Mouse (Mus musculus) central nervous system, embryonic 14 days (tissue): ENCODE data around the gene Vsig10. TPM values are rescaled to one million over a fixed set of nuclear protein-coding genes. Genes with fewer than 3 reads are reported as not detected.

Experiments used
- polyA plus RNA-seq: library from polyadenylated mRNA; depleted of rRNA; stranded (reverse); fragments of >200 nt; gene quantifications from 2 replicates; pipeline ENCODE4 v1.2.3, GENCODE M21; 2012; rRNA removed

Gene Vsig10
- polyA plus RNA-seq, result 2.6 and 4.3 TPM in 2 replicates

GRCm38 (mm10) chr5:117318741-117319629 is at the start of gene Vsig10:
Gene Vsig10, plus strand, starts transcription at chr5:117319083.

GRCm38 (mm10) chr5:117286831-117287822 is 31.8 kb upstream of the Vsig10 start, which contains the start of gene Pebp1:
Gene Pebp1, minus strand, starts transcription at chr5:117287625.

DNA sequence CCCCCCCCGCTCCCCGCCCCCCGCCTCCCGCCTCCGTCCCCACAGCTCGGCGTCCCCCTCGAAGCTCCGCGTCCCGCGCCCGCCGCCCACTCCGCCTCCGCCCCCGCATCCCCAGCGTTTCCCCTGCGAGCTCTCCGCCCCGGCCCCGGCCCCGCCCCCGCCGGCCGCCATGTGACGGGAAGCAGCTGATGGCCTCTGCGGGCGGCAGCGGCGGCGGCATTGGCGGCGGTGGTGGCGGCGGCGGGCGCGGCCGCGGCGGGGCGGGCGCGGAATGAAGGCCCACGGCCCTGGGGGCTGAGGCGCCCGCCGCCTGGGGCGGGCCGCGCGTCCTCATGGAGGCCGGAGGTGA is 38.2 kb downstream of the Vsig10 start, which contains the start of gene Wsb2:
Gene Wsb2, plus strand, starts transcription at position 176 of the 349 bp plus-strand sequence.

DNA sequence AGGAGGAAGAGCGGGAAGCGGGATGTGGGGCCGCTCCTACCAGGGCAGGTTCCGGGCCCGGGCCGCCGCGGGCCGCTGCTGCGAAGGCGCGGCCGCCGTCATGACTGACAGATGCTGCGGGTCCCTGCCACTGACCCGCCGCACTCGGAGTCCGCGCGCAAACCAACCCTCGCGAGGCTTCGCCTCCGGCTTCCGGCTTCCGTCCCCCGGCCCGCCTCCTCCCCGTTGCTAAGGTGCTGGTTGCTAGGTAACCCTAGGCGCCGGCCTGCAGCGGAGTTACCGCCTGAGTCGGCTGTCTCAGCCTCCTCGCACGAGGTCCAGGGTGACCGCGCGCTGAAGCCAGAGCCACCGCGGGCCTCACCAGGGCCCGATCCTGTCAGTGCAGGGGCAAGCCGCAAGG is 70.0 kb downstream of the Vsig10 start, which contains the start of gene Rfc5:
Gene Rfc5, minus strand, starts transcription at position 171 of the 400 bp plus-strand sequence.

Other genes with a start within 250 kb of the Vsig10 start
- 92.0 and 100 TPM in 2 replicates for gene Suds3, start 203.0 kb upstream of the Vsig10 start, polyA plus RNA-seq
- gene Taok3, start 199.0 kb upstream of the Vsig10 start, polyA plus RNA-seq, result 29.4 and 29.9 TPM in 2 replicates
- gene Pebp1, start 31.5 kb upstream of the Vsig10 start, polyA plus RNA-seq, result 790 and 809 TPM in 2 replicates
- 185 and 195 TPM in 2 replicates for gene Wsb2, start 38.2 kb downstream of the Vsig10 start, polyA plus RNA-seq
- 34.3 and 38.8 TPM in 2 replicates for gene Rfc5, start 70.0 kb downstream of the Vsig10 start, polyA plus RNA-seq
- gene Ksr2, start 94.9 kb downstream of the Vsig10 start, polyA plus RNA-seq, result 2.9 and 3.5 TPM in 2 replicates